Mouse (Mus musculus) thymus, postnatal 10 days (tissue): ENCODE measurements around the gene Nkx2-3.

Experiments used
- DNase-seq, 2 experiments: peaks; one replicate each; pipeline ENCODE4 v3.0.0; 2021; ENCODE audit warnings: low spot score in 2 of 2

Gene Nkx2-3

GRCm38 (mm10) chr19:43612051-43612450 is at the start of gene Nkx2-3:
Gene Nkx2-3, plus strand, starts transcription at chr19:43612325.
- DNase-seq = no peak

GRCm38 (mm10) chr19:43563166-43563565 is 49.0 kb upstream of the Nkx2-3 start:
- DNase-seq = no peak

- no peak for DNase-seq
Measured at GRCm38 (mm10) chr19:43568298-43568697, 43.8 kb upstream of the Nkx2-3 start.

- no peak for DNase-seq
Measured at GRCm38 (mm10) chr19:43569133-43569532, 43.0 kb upstream of the Nkx2-3 start.

GRCm38 (mm10) chr19:43570831-43571790 is 41.0 kb upstream of the Nkx2-3 start:
- peak; percentile 33 to 71 for DNase-seq

GRCm38 (mm10) chr19:43579081-43579796 is 32.9 kb upstream of the Nkx2-3 start:
- no peak for DNase-seq

GRCm38 (mm10) chr19:43581185-43581584 is 30.9 kb upstream of the Nkx2-3 start:
- DNase-seq = no peak

- DNase-seq = no peak
Measured at GRCm38 (mm10) chr19:43583192-43583591, 28.9 kb upstream of the Nkx2-3 start.

GRCm38 (mm10) chr19:43583595-43583994 is 28.5 kb upstream of the Nkx2-3 start:
- DNase-seq = no peak

GRCm38 (mm10) chr19:43584788-43585187 is 27.3 kb upstream of the Nkx2-3 start:
- no peak for DNase-seq

- DNase-seq = no peak
Measured at GRCm38 (mm10) chr19:43592026-43592425, 20.1 kb upstream of the Nkx2-3 start.

- DNase-seq = no peak
Measured at GRCm38 (mm10) chr19:43596981-43597380, 15.1 kb upstream of the Nkx2-3 start.

GRCm38 (mm10) chr19:43598741-43599660 is 13.1 kb upstream of the Nkx2-3 start:
- DNase-seq = no peak

- DNase-seq = no peak
Measured at GRCm38 (mm10) chr19:43599776-43600544, 12.2 kb upstream of the Nkx2-3 start.

- DNase-seq = no peak
Measured at GRCm38 (mm10) chr19:43600545-43601331, 11.4 kb upstream of the Nkx2-3 start.

GRCm38 (mm10) chr19:43601440-43601839 is 10.7 kb upstream of the Nkx2-3 start:
- DNase-seq = no peak

- no peak for DNase-seq
Measured at GRCm38 (mm10) chr19:43601996-43602590, 10.0 kb upstream of the Nkx2-3 start.

GRCm38 (mm10) chr19:43603521-43603920 is 8.6 kb upstream of the Nkx2-3 start:
- no peak for DNase-seq

GRCm38 (mm10) chr19:43604492-43605120 is 7.5 kb upstream of the Nkx2-3 start:
- no peak for DNase-seq
